Mouse (Mus musculus) adrenal gland, postnatal 0 days (tissue): ENCODE data around the gene Rimkla. TPM values are rescaled to one million over a fixed set of nuclear protein-coding genes. Genes with fewer than 3 reads are reported as not detected.

Source experiments
- polyA plus RNA-seq: library from polyadenylated mRNA; unstranded; fragments of >200 nt; fragmentation: Nextera tagmentation; extraction: Ambion mirVana; gene quantifications from 2 replicates; pipeline ENCODE4 v1.2.1, GENCODE M21; 2015

The Rimkla gene
- 1.0 and 4.1 TPM in 2 replicates for polyA plus RNA-seq

GRCm38 (mm10) chr4:119492291-119492932 lies at the start of gene Rimkla:
Gene Rimkla, minus strand, starts transcription at chr4:119492628.

GRCm38 (mm10) chr4:119539031-119539824 lies 46.8 kb upstream of the Rimkla start, which contains the start of gene Frg2f1:
Gene Frg2f1, minus strand, starts transcription at chr4:119539529.

GRCm38 (mm10) chr4:119536615-119537014 lies 44.2 kb upstream of the Rimkla start, which contains the start of gene Foxj3:
Gene Foxj3, plus strand, starts transcription at chr4:119537004.

GRCm38 (mm10) chr4:119422294-119422964 lies 70.0 kb downstream of the Rimkla start, which contains the start of the genes Ppcs and Zmynd12:
Gene Ppcs, minus strand, starts transcription at chr4:119422420.
Gene Zmynd12, plus strand, starts transcription at chr4:119422814.

Other genes starting within 250 kb of the Rimkla start
- gene Cldn19, start 237.2 kb downstream of the Rimkla start, polyA plus RNA-seq, result 0.61 TPM in 1 of 2 replicates, not detected in the other
- gene Ybx1, start 198.0 kb downstream of the Rimkla start, polyA plus RNA-seq, result 450 and 484 TPM in 2 replicates
- gene Ppih, start 172.1 kb downstream of the Rimkla start, polyA plus RNA-seq, result 77.7 and 110 TPM in 2 replicates
- 22.5 and 24.1 TPM in 2 replicates for gene Ccdc30, start 77.1 kb downstream of the Rimkla start, polyA plus RNA-seq
- 76.2 and 117 TPM in 2 replicates for gene Ppcs, start 70.2 kb downstream of the Rimkla start, polyA plus RNA-seq
- 4.2 and 6.6 TPM in 2 replicates for gene Zmynd12, start 69.8 kb downstream of the Rimkla start, polyA plus RNA-seq
- gene Foxj3, start 44.4 kb upstream of the Rimkla start, polyA plus RNA-seq, result 9.8 and 12.8 TPM in 2 replicates
- gene Frg2f1, start 46.9 kb upstream of the Rimkla start, polyA plus RNA-seq, result 4.5 and 5.3 TPM in 2 replicates
- 1.8 and 8.5 TPM in 2 replicates for gene Guca2a, start 145.1 kb upstream of the Rimkla start, polyA plus RNA-seq
- 0.40 and 4.4 TPM in 2 replicates for gene Guca2b, start 166.3 kb upstream of the Rimkla start, polyA plus RNA-seq
- gene Hivep3, start 241.2 kb upstream of the Rimkla start, polyA plus RNA-seq, result 14.7 and 16.4 TPM in 2 replicates